Mouse (Mus musculus): Measurements from ENCODE around the gene Odf2. TPM values are rescaled to one million over a fixed set of nuclear protein-coding genes. Genes with fewer than 3 reads are reported as not detected.
A peak's percentile ranks its signal among the peaks of the same experiment; 100 is the strongest.

The Odf2 gene
- total RNA-seq, 2 experiments from 2014 or later, result 15.1 to 16.1 TPM

DNA sequence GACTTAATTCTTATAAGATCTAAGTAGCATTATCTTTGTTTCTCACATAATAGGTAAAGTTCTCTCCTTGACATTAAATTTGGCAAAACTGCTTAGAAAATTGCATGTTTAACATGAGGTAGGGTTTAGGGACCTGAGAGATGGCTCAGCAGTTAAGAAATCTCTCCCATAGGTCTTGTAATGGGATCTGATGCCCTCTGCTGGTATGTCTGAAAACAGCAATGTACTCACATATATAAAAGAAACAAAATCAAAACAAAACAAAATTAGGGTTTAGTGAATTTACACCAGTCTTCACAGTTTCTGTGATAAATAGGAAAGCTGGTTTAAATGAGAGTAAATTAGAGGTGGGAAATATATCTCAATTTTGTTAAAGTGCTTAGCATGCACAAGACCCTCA is 88.3 kb downstream of the Odf2 start:
- intact Hi-C loops (cut with DNase I; ENCODE audit: low total_unique reads), result no loop called here
- peak; percentile 17 for DNase-seq

DNA sequence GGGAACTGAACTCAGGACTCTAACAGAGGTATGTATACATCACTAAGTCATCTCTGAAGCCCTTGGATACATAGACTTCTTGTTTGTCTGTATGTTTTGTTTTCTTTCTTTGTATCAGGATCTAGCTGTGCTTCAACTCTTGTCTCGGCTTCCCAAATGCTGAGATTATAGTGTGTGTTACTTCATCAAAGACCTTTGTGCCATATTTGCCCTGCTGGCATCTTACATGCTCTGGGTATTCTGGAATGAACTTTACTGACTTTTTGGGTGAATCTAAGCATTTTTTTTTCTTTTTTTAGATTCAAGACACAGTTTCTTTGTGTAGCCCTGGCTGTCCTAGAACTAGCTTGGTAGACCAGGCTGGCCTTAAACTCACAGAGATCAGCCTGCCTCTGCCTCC is 91.6 kb downstream of the Odf2 start:
- intact Hi-C loops (cut with DNase I; ENCODE audit: low total_unique reads), result loop anchor here (5.0 kb wide), 1 partner anchor 43 kb away; the partner anchor contains the start of gene Gle1
- DNase-seq, result no peak

Small RNA genes within 50 kb of the gene (microRNA-seq; reads per million reads assigned to microRNA genes)
- 0 reads per million in 2 experiments for gene Mir219a-2
- gene Mir219b, result 0 reads per million in 2 experiments

Other genes with a start within 250 kb of the Odf2 start
- gene Gm13420, start 137.5 kb upstream of the Odf2 start, total RNA-seq (2021), result not detected
- gene Gm13547, start 129.9 kb upstream of the Odf2 start, total RNA-seq (2021), result not detected
- gene Coq4, start 101.7 kb upstream of the Odf2 start, total RNA-seq (2021), result 10 to 100 TPM in 1 of 2 experiments, 1 to 10 TPM in 1; 6.7 to 10.7 TPM
- gene Trub2, start 100.7 kb upstream of the Odf2 start, total RNA-seq (2021), result 10 to 100 TPM; 28.0 to 28.3 TPM
- 10 to 100 TPM in 1 of 2 experiments, 1 to 10 TPM in 1; 8.6 to 10.1 TPM for gene Slc27a4, start 86.6 kb upstream of the Odf2 start, total RNA-seq (2021)
- gene Urm1, start 69.1 kb upstream of the Odf2 start, total RNA-seq (2021), result 10 to 100 TPM; 21.1 to 21.9 TPM
- 10 to 100 TPM; 17.7 TPM for gene Cercam, start 20.1 kb upstream of the Odf2 start, total RNA-seq (2021)
- gene Gle1, start 46.2 kb downstream of the Odf2 start, total RNA-seq (2021), result 10 to 100 TPM; 17.5 to 20.2 TPM
- gene Sptan1, start 76.3 kb downstream of the Odf2 start, total RNA-seq (2021), result 10 to 100 TPM; 90.6 to 96.0 TPM
- gene Wdr34, start 159.7 kb downstream of the Odf2 start, total RNA-seq (2021), result 1 to 10 TPM; 3.2 to 3.3 TPM
- gene Set, start 168.2 kb downstream of the Odf2 start, total RNA-seq (2021), result 10 to 100 TPM; 75.4 to 90.4 TPM
- gene Pkn3, start 188.5 kb downstream of the Odf2 start, total RNA-seq (2021), result 1 to 10 TPM; 5.9 to 6.4 TPM
- gene Zdhhc12, start 204.4 kb downstream of the Odf2 start, total RNA-seq (2021), result 1 to 10 TPM; 3.5 to 4.0 TPM
- gene Zer1, start 235.4 kb downstream of the Odf2 start, total RNA-seq (2021), result 10 to 100 TPM; 17.7 to 20.6 TPM
- 10 to 100 TPM; 12.0 to 13.7 TPM for gene Tbc1d13, start 244.5 kb downstream of the Odf2 start, total RNA-seq (2021)

Measured in gastrocnemius, postnatal 14 days (tissue).